Mouse (Mus musculus) monocyte, adult 5-6 weeks (primary cell): Measurements from ENCODE around the gene Olfr1178. TPM values are rescaled to one million over a fixed set of nuclear protein-coding genes. Genes with fewer than 3 reads are reported as not detected.

Source experiments
- ATAC-seq: fragments of 153-309, 156-312 bp; replicated peaks from 2 replicates; pipeline ENCODE4 v1.8.0; 2017; ENCODE audit warnings: mild to moderate bottlenecking; ENCODE audit not compliant: low TSS enrichment, insufficient number of reproducible peaks, severe bottlenecking, poor library complexity, low FRiP score
- total RNA-seq: library from RNA; stranded (forward); fragments of 200-1000, 200-491, 200-594 nt; gene quantifications from 3 replicates; pipeline ENCODE4 v1.2.3, GENCODE M21; 2017

The Olfr1178 gene
- not detected in 3 replicates for total RNA-seq

- ATAC-seq = no peak
Measured at GRCm38 (mm10) chr2:88386762-88387161, at the start of gene Olfr1178. Gene Olfr1178, plus strand, starts transcription at chr2:88387062.

GRCm38 (mm10) chr2:88346392-88346791 is 40.5 kb upstream of the Olfr1178 start, which contains the start of gene Olfr1177-ps:
Gene Olfr1177-ps, minus strand, starts transcription at chr2:88346492.
- ATAC-seq = no peak

DNA sequence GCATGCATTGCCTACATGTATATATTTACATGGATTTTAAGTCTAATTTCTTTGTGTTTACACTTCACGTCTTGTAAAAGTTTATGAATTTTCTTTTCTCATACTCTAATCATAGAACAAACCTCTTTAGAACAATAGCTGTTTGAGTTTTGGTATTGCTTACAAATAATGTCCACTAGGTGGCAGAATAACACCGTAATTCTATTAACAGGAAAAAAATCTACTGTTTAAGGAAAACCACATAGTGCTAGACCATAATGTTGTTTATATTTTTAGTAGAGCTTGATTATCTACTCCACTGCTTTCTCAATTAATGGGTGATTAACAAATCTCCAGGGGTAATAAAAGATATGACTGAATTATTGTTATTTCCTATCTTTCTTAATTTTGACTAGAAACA is 30.6 kb upstream of the Olfr1178 start:
- no peak for ATAC-seq

- ATAC-seq = no peak
Measured at GRCm38 (mm10) chr2:88406353-88406752, 19.5 kb downstream of the Olfr1178 start, which contains the start of gene Olfr1179. Gene Olfr1179, minus strand, starts transcription at chr2:88406453.

GRCm38 (mm10) chr2:88419051-88419450 is 32.2 kb downstream of the Olfr1178 start, which contains the start of gene Olfr1180:
Gene Olfr1180, minus strand, starts transcription at chr2:88419151.
- no peak for ATAC-seq

DNA sequence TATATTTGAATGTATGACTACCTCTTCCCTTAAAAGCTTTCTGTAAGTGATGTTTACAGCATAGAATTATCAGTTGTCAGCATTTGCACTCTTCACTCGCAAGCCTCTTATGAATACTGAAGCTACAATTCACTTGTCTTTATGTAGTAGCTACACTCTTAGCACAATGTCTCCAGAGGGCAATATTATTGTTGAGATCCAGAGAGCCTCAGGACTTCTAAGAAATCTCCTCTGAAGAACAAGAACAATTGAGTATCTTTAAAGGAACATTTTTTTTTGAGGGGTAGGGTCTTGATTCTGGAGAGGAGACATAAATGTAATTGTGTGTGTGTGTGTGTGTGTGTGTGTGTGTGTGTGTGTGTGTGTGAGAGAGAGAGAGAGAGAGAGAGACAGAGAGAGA is 39.2 kb downstream of the Olfr1178 start, which contains the start of gene Olfr1181:
Olfr1181 (minus strand) TSS at position 101 of the 400 bp plus-strand sequence.
- ATAC-seq = no peak

DNA sequence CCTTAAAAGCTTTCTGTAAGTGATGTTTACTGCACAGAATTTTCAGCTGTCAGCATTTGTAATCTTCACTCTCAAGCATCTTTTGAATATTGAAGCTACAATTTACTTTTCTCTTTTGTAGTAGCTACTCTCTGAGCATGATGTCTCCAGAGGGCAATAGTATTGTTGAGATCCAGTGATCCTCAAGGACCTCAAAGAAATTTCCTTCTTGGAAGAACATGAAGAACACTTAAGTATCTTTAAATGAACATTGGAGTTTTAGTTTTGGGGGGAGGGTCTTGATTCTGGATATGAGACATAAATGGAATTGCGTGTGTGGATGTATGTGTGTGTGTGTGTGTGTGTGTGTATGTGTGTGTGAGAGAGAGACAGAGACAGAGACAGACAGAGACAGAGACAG is 62.2 kb downstream of the Olfr1178 start, which contains the start of gene Gm13757:
Gm13757 (minus strand) TSS at position 101 of the 400 bp plus-strand sequence.
- ATAC-seq = no peak

Other genes starting within 250 kb of the Olfr1178 start
- gene Olfr1167, start 231.9 kb upstream of the Olfr1178 start, total RNA-seq = not detected in 3 replicates
- not detected in 3 replicates for gene Olfr1168, start 205.2 kb upstream of the Olfr1178 start, total RNA-seq
- not detected in 3 replicates for gene Olfr1170, start 158.7 kb upstream of the Olfr1178 start, total RNA-seq
- 0.53 TPM in 1 of 3 replicates, not detected in the others for gene Olfr1173, start 107.2 kb upstream of the Olfr1178 start, total RNA-seq
- gene Olfr1174-ps, start 71.9 kb upstream of the Olfr1178 start, total RNA-seq = not detected in 3 replicates
- 0.19 TPM in 1 of 3 replicates, not detected in the others for gene Olfr1175-ps, start 59.8 kb upstream of the Olfr1178 start, total RNA-seq
- not detected in 3 replicates for gene Olfr1176, start 50.3 kb upstream of the Olfr1178 start, total RNA-seq
- not detected in 3 replicates for gene Olfr1177-ps, start 40.6 kb upstream of the Olfr1178 start, total RNA-seq
- gene Olfr1179, start 19.4 kb downstream of the Olfr1178 start, total RNA-seq = not detected in 3 replicates
- gene Olfr1180, start 32.1 kb downstream of the Olfr1178 start, total RNA-seq = not detected in 3 replicates
- gene Olfr1181, start 39.1 kb downstream of the Olfr1178 start, total RNA-seq = not detected in 3 replicates
- gene Gm13757, start 62.1 kb downstream of the Olfr1178 start, total RNA-seq = not detected in 3 replicates
- gene Olfr1183, start 67.8 kb downstream of the Olfr1178 start, total RNA-seq = 0.19 TPM in 1 of 3 replicates, not detected in the others
- gene Olfr1184, start 96.5 kb downstream of the Olfr1178 start, total RNA-seq = not detected in 3 replicates
- not detected in 3 replicates for gene Olfr1185-ps1, start 106.3 kb downstream of the Olfr1178 start, total RNA-seq
- gene Olfr1186, start 131.5 kb downstream of the Olfr1178 start, total RNA-seq = not detected in 3 replicates
- not detected in 3 replicates for gene Olfr1188, start 169.9 kb downstream of the Olfr1178 start, total RNA-seq
- not detected in 3 replicates for gene Olfr1189, start 199.4 kb downstream of the Olfr1178 start, total RNA-seq